Mouse (Mus musculus) lung, adult 2 months (tissue): ENCODE measurements at regions not wholly inside any gene's neighbourhood (a gene's known extent, or its start where the extent isn't known, plus 50 kb on each side); places are given as distances from the start of the nearest gene placed in this dataset.

Experiments used
- CTCF ChIP-seq: fragments of 200-500 bp; IDR thresholded peaks from 2 replicates; pipeline ENCODE4 v1.5.1; 2011; ENCODE audit warnings: mild to moderate bottlenecking, low read length, control low read depth; ENCODE audit not compliant: insufficient read depth
- POLR2A ChIP-seq: fragments of 200-500 bp; IDR thresholded peaks from 2 replicates; pipeline ENCODE4 v1.6.1; 2011; ENCODE audit warnings: low read depth, mild to moderate bottlenecking, control low read depth, low read length, borderline replicate concordance; ENCODE audit errors: extremely low read depth

GRCm38 (mm10) chr6:93513818-93514217 is 570.5 kb upstream of the Adamts9 start:
- no peak for TF ChIP-seq CTCF
- TF ChIP-seq POLR2A, result no peak
